Mouse (Mus musculus) olfactory bulb, adult 2 months (tissue): ENCODE measurements around the gene Padi1.

Experiments used
- CTCF ChIP-seq: fragments of 200-500 bp; IDR thresholded peaks from 2 replicates; pipeline ENCODE4 v1.5.1; 2012; ENCODE audit warnings: low read depth, mild to moderate bottlenecking, low read length, moderate library complexity; ENCODE audit not compliant: insufficient read depth
- POLR2A ChIP-seq: fragments of 200-500 bp; IDR thresholded peaks from 2 replicates; pipeline ENCODE4 v1.6.1; 2012; ENCODE audit warnings: mild to moderate bottlenecking, low read depth, low read length, moderate library complexity; ENCODE audit not compliant: insufficient read depth

DNA sequence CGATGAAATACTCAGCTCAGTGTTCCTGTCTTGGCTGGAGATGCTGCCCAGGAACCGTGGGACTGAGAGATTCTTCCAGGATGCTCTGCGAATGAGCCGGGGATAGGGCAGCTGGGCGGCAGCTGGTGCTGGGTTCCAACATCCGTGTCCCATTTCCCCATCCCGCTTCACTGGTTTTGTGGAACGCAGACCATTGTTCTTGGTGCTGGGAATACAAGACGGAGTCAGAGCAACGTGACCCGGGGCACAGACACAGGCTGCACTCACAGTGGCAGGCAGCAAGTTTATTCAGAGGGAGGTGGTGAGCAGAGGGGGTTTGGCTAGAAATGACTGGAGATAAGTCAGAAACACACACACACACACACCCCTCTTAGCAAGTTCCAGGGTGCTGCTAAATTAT, 3.7 kb upstream of the Padi1 start:
- TF ChIP-seq POLR2A (no peak), CTCF (no peak)
